Comparison of ENCODE assay signal across 25 mouse cellular contexts in genomic region chr1:168222794-168223193, GRCm38 (mm10).
DNase-seq lines count a peak whose midpoint lies in the region; ATAC-seq and TF ChIP-seq lines count a peak whose summit lies in the region.
"Had no signal": no experiment of that assay in that cellular context is flagged by ENCODE, and none has a peak within 500 bp of the region (broad histone marks: within the 10 kb centered on the region; RNA-seq: fewer than 3 reads in every experiment).

No protein-coding gene starts in this region.

- DNase-seq in cerebellum, adult 9-10 months: no peak
- peak; percentile 33 to 39 for DNase-seq in cerebellum, adult 18-20 months
- no peak for DNase-seq in cerebellum, postnatal 4 days (ENCODE audit: low spot score in 2 of 2)
- DNase-seq in testis, postnatal 14 days (ENCODE audit: low spot score): no peak
- no peak for DNase-seq in left cerebral cortex, adult 11 months (ENCODE audit: low spot score)
- DNase-seq: adrenal gland, adult 8-10 months; adrenal gland, postnatal 14 days; adrenal gland, postnatal 36 days; B cell, adult 2 months; cerebellum, postnatal 14 days; embryo, embryonic 11 days had no signal

- ATAC-seq in cerebellum, adult (ENCODE audit: insufficient number of reproducible peaks, low FRiP score, low TSS enrichment): peak; percentile 29; the same call in 1 of the 2 replicates
- ATAC-seq: activated CD4-positive, CD25-positive, alpha-beta regulatory T cell, adult 4 months; CD4-positive, CD25-positive, alpha-beta regulatory T cell, adult 4 months; forebrain, embryonic 14.5 days; forebrain, embryonic 16.5 days; Patski had no signal

- no peaks in the 10 kb centered on the region for H3K36me3 ChIP-seq in testis, adult 2 months (ENCODE audit: control insufficient read depth, insufficient read depth, low read length)
- H3K36me3 ChIP-seq: embryonic facial prominence, embryonic 13.5 days; embryonic facial prominence, embryonic 15.5 days; forebrain, embryonic 12.5 days; G1E had no signal

- TF ChIP-seq POLR2A in testis, adult 2 months (IDR thresholded peaks at IDR 0.05; ENCODE audit: control insufficient read depth, low read depth, low read length): no peak

- no peaks in the 10 kb centered on the region for H3K27me3 ChIP-seq in testis, adult 2 months (ENCODE audit: control insufficient read depth, insufficient read depth, low read length)
- H3K27me3 ChIP-seq: CH12.LX; embryonic facial prominence, embryonic 13.5 days; embryonic facial prominence, embryonic 15.5 days; forebrain, embryonic 12.5 days; Patski had no signal

- H3K4me3 ChIP-seq in testis, adult 2 months (ENCODE audit: control insufficient read depth, low read depth, low read length): peak overlapping the region; percentile 26; the same call in 1 of the 2 replicates
- H3K4me3 ChIP-seq: embryonic facial prominence, embryonic 13.5 days; embryonic facial prominence, embryonic 15.5 days; erythroblast, embryonic 14.5 days; forebrain, embryonic 10.5 days; forebrain, embryonic 12.5 days had no signal

- H3K4me1 ChIP-seq in testis, adult 2 months (ENCODE audit: control insufficient read depth, insufficient read depth, low read length): no peaks in the 10 kb centered on the region

- TF ChIP-seq CTCF in testis, adult 2 months (IDR thresholded peaks at IDR 0.05; ENCODE audit: control insufficient read depth, insufficient read depth, insufficient replicate concordance, low read depth, low read length): no peak

- H3K27ac ChIP-seq in testis, adult 2 months (ENCODE audit: control insufficient read depth, insufficient read depth, low read depth, low read length): no peak overlapping the region
- H3K27ac ChIP-seq: embryonic facial prominence, embryonic 13.5 days; embryonic facial prominence, embryonic 15.5 days; forebrain, embryonic 10.5 days had no signal

Comparison
In these comparisons a context has a peak if more than half of its experiments do, and no peak if none do; other contexts are left out.
1. DNase-seq: peak in cerebellum, adult 18-20 months (2 of 2); none in cerebellum, adult 9-10 months (single experiment), cerebellum, postnatal 4 days (0 of 2), testis, postnatal 14 days (single experiment) and left cerebral cortex, adult 11 months (single experiment).